Comparison of ENCODE assay signal across 24 mouse cellular contexts in the genomic region with DNA sequence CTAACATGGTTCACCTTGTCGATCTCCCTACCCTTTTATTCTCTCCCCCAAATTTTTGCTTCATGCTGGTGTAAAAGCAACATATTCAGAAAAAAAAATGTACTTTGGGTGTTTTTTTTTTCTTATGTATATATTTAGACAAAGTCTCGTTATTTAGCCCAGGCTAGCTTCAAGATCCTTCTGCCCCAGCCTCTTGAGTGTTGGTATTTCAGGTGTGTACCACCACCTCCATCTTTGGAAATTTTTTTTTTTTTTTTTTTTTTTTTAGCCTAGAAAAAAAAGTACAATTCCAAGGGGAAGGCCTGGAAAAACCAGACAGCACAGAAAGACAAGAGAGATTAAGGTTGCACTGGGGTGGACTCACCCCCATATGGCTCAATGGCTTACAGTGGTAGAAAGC. TPM values are rescaled to one million over a fixed set of nuclear protein-coding genes. Genes with fewer than 3 reads are reported as not detected.
DNase-seq lines count a peak whose midpoint lies in the region; ATAC-seq and TF ChIP-seq lines count a peak whose summit lies in the region.
"Had no signal": no experiment of that assay in that cellular context is flagged by ENCODE, and none has a peak within 500 bp of the region (broad histone marks: within the 10 kb centered on the region; RNA-seq: fewer than 3 reads in every experiment).

No protein-coding gene starts in this region.

- H3K9me3 ChIP-seq in erythroblast, embryonic 14.5 days (ENCODE audit: control insufficient read depth, low read length), result peaks cover 39% of the 10 kb centered on the region
- H3K9me3 ChIP-seq in limb, embryonic 13.5 days, result no peaks in the 10 kb centered on the region
- no peaks in the 10 kb centered on the region; the same call in 1 of the 2 replicates for H3K9me3 ChIP-seq in limb, embryonic 10.5 days (replicated peaks)
- peaks cover 21% of the 10 kb centered on the region for H3K9me3 ChIP-seq in G1E (replicated peaks)
- H3K9me3 ChIP-seq in liver, embryonic 16.5 days (replicated peaks; ENCODE audit: control insufficient read depth, low read length), result peaks cover 32% of the 10 kb centered on the region
- H3K9me3 ChIP-seq: forebrain, embryonic 13.5 days; midbrain, embryonic 15.5 days had no signal

- peaks cover 23% of the 10 kb centered on the region; the same call in 1 of the 2 replicates for H3K27me3 ChIP-seq in erythroblast, embryonic 14.5 days (ENCODE audit: control insufficient read depth)
- H3K27me3 ChIP-seq in limb, embryonic 13.5 days, result no peaks in the 10 kb centered on the region
- no peaks in the 10 kb centered on the region for H3K27me3 ChIP-seq in limb, embryonic 10.5 days (ENCODE audit: low read depth, poor library complexity, severe bottlenecking)
- H3K27me3 ChIP-seq in G1E (ENCODE audit: insufficient read depth, low read length), result peaks cover 3% of the 10 kb centered on the region; the same call in 1 of the 2 replicates
- no peaks in the 10 kb centered on the region for H3K27me3 ChIP-seq in liver, embryonic 16.5 days (ENCODE audit: control insufficient read depth, insufficient read depth, low read depth, low read length)
- H3K27me3 ChIP-seq: forebrain, embryonic 13.5 days; midbrain, embryonic 15.5 days had no signal

- ATAC-seq in erythroblast, adult 5-6 weeks (replicated peaks; ENCODE audit: low FRiP score, poor library complexity, severe bottlenecking), result no peak; the same call in 1 of the 2 replicates
- ATAC-seq in limb, embryonic 13.5 days (ENCODE audit: low FRiP score, low read depth), result no peak
- ATAC-seq in G1E (ENCODE audit: extremely low read depth, insufficient number of reproducible peaks, low FRiP score, poor library complexity, severe bottlenecking), result no peak
- ATAC-seq in liver, embryonic 16.5 days (ENCODE audit: low read depth), result no peak
- ATAC-seq: forebrain, embryonic 13.5 days; midbrain, embryonic 15.5 days had no signal

- 93% methylated on average over 2 of the region's 2 CpGs for WGBS in limb, embryonic 13.5 days
- 90% methylated on average over 2 of the region's 2 CpGs for WGBS in limb, embryonic 10.5 days
- WGBS in liver, embryonic 16.5 days (ENCODE audit: insufficient replicate concordance), result 63% methylated on average over 2 of the region's 2 CpGs

- H3K36me3 ChIP-seq in erythroblast, embryonic 14.5 days (ENCODE audit: control insufficient read depth), result peaks cover 41% of the 10 kb centered on the region
- H3K36me3 ChIP-seq in limb, embryonic 13.5 days, result peaks cover 26% of the 10 kb centered on the region
- H3K36me3 ChIP-seq in limb, embryonic 10.5 days, result peaks cover 32% of the 10 kb centered on the region
- peaks cover 32% of the 10 kb centered on the region for H3K36me3 ChIP-seq in G1E (replicated peaks)
- H3K36me3 ChIP-seq in liver, embryonic 16.5 days (ENCODE audit: control insufficient read depth, insufficient read depth), result peaks cover 30% of the 10 kb centered on the region
- H3K36me3 ChIP-seq: midbrain, embryonic 15.5 days had no signal

- peak overlapping the region; percentile 97 for H3K4me3 ChIP-seq in erythroblast, embryonic 14.5 days (replicated peaks)
- no peak overlapping the region for H3K4me3 ChIP-seq in limb, embryonic 13.5 days
- H3K4me3 ChIP-seq in limb, embryonic 10.5 days, result no peak overlapping the region
- peak overlapping the region; percentile 73 for H3K4me3 ChIP-seq in G1E (ENCODE audit: low read depth, low read length)
- peak overlapping the region; percentile 81 for H3K4me3 ChIP-seq in liver, embryonic 16.5 days (ENCODE audit: low read depth, low read length)

- DNase-seq in limb, embryonic 10.5 days (ENCODE audit: low spot score), result no peak
- no peak for DNase-seq in G1E (ENCODE audit: low spot score)
- DNase-seq in left cerebral cortex, adult 8-10 months (ENCODE audit: low spot score in 2 of 2), result no peak
- no peak for DNase-seq in urinary bladder, postnatal 14 days (ENCODE audit: low spot score)
- DNase-seq: adrenal gland, postnatal 10 days; cerebellum, adult 2 months; gastrocnemius, postnatal 25 days; layer of hippocampus, postnatal 36 days; retina, postnatal 1 day had no signal

- TF ChIP-seq CTCF in G1E (IDR thresholded peaks at IDR 0.05; ENCODE audit: low read depth, low read length), result no peak

- H3K27ac ChIP-seq in limb, embryonic 13.5 days, result no peak overlapping the region
- H3K27ac ChIP-seq in limb, embryonic 10.5 days, result no peak overlapping the region
- H3K27ac ChIP-seq in liver, embryonic 16.5 days (ENCODE audit: low read length), result peak overlapping the region; percentile 99
- H3K27ac ChIP-seq: forebrain, embryonic 13.5 days; hindbrain, embryonic 14.5 days; midbrain, embryonic 15.5 days had no signal

- no peak overlapping the region for H3K4me2 ChIP-seq in limb, embryonic 13.5 days (replicated peaks)
- H3K4me2 ChIP-seq in liver, embryonic 16.5 days (ENCODE audit: low read depth, low read length), result peak overlapping the region; percentile 79

- H3K9ac ChIP-seq in limb, embryonic 13.5 days, result 0 out of 2 replicates have a peak overlapping the region, but pooled peaks have one; percentile 75
- H3K9ac ChIP-seq in liver, embryonic 16.5 days (ENCODE audit: low read depth, low read length), result peak overlapping the region; percentile 85

- H3K4me1 ChIP-seq in erythroblast, embryonic 14.5 days (ENCODE audit: control insufficient read depth), result peaks cover 57% of the 10 kb centered on the region
- H3K4me1 ChIP-seq in limb, embryonic 13.5 days, result peaks cover 16% of the 10 kb centered on the region
- peaks cover 18% of the 10 kb centered on the region for H3K4me1 ChIP-seq in limb, embryonic 10.5 days
- peaks cover 77% of the 10 kb centered on the region for H3K4me1 ChIP-seq in G1E (ENCODE audit: insufficient read depth, low read depth, low read length)
- peaks cover 24% of the 10 kb centered on the region for H3K4me1 ChIP-seq in liver, embryonic 16.5 days (ENCODE audit: control insufficient read depth, low read depth, low read length)

RNA-seq across cellular contexts. Expression of gene Trim56, which starts 1.0 kb away (rescaled TPM):
- polyA plus RNA-seq in erythroblast, embryonic 14.5 days (2012), result 3.3 and 3.5 TPM in 2 replicates
- total RNA-seq in erythroblast, adult 5-6 weeks (2015; ENCODE audit: low replicate concordance), result 128 and 178 TPM in 2 replicates
- 253 and 303 TPM in 2 replicates for total RNA-seq in erythroblast, adult 5-6 weeks (2017; ENCODE audit: low replicate concordance)
- 6.9 and 7.5 TPM in 2 replicates for polyA plus RNA-seq in limb, embryonic 13.5 days (2015; fragmentation: Nextera tagmentation; extraction: Ambion mirVana)
- polyA plus RNA-seq in limb, embryonic 10.5 days (2016; fragmentation: Nextera tagmentation; extraction: Ambion mirVana), result 5.6 and 7.0 TPM in 2 replicates
- total RNA-seq in G1E (2014; fragmentation: Nextera tagmentation), result 29.7 and 55.3 TPM in 2 replicates
- 25.8 and 34.1 TPM in 2 replicates for total RNA-seq in G1E (2017)
- 16.7 and 19.2 TPM in 2 replicates for polyA plus RNA-seq in G1E (2012)
- 13.7 and 13.8 TPM in 2 replicates for polyA plus RNA-seq in liver, embryonic 16.5 days (2015; fragmentation: Nextera tagmentation; extraction: Ambion mirVana)
- 1 to 10 TPM; 5.4 to 8.9 (median 7.4) TPM for total RNA-seq in left cerebral cortex, adult 8-10 months (2022)

RNA-seq across cellular contexts. Expression of gene Muc3, which starts 32.1 kb away (rescaled TPM):
- polyA plus RNA-seq in erythroblast, embryonic 14.5 days (2012), result not detected in 2 replicates
- total RNA-seq in erythroblast, adult 5-6 weeks (2015; ENCODE audit: low replicate concordance), result not detected in 2 replicates
- not detected in 2 replicates for total RNA-seq in erythroblast, adult 5-6 weeks (2017; ENCODE audit: low replicate concordance)
- polyA plus RNA-seq in limb, embryonic 13.5 days (2015; fragmentation: Nextera tagmentation; extraction: Ambion mirVana), result not detected in 2 replicates
- not detected in 2 replicates for polyA plus RNA-seq in limb, embryonic 10.5 days (2016; fragmentation: Nextera tagmentation; extraction: Ambion mirVana)
- not detected in 2 replicates for total RNA-seq in G1E (2014; fragmentation: Nextera tagmentation)
- total RNA-seq in G1E (2017), result 0.12 TPM in 1 of 2 replicates, not detected in the other
- not detected in 2 replicates for polyA plus RNA-seq in G1E (2012)
- polyA plus RNA-seq in liver, embryonic 16.5 days (2015; fragmentation: Nextera tagmentation; extraction: Ambion mirVana), result not detected in 2 replicates
- not detected for total RNA-seq in left cerebral cortex, adult 8-10 months (2022)
- total RNA-seq: adrenal gland, postnatal 10 days; common myeloid progenitor, adult 5-6 weeks; gastrocnemius, postnatal 25 days; layer of hippocampus, adult 18-20 months; layer of hippocampus, postnatal 36 days; left cerebral cortex, postnatal 36 days; megakaryocyte progenitor cell, adult 5-6 weeks had no signal
- polyA plus RNA-seq: cerebellum, adult 2 months; embryonic facial prominence, embryonic 14.5 days; forebrain, embryonic 13.5 days; heart, postnatal 0 days; hindbrain, embryonic 14.5 days; lung, embryonic 16.5 days; midbrain, embryonic 15.5 days; stomach, embryonic 14.5 days had no signal

RNA-seq across cellular contexts. Expression of gene Serpine1, which starts 44.9 kb away (rescaled TPM):
- polyA plus RNA-seq in erythroblast, embryonic 14.5 days (2012), result not detected in 2 replicates
- total RNA-seq in erythroblast, adult 5-6 weeks (2015; ENCODE audit: low replicate concordance), result 0.21 TPM in 1 of 2 replicates, not detected in the other
- total RNA-seq in erythroblast, adult 5-6 weeks (2017; ENCODE audit: low replicate concordance), result 0.84 TPM in 1 of 2 replicates, not detected in the other
- polyA plus RNA-seq in limb, embryonic 13.5 days (2015; fragmentation: Nextera tagmentation; extraction: Ambion mirVana), result 0.28 and 0.83 TPM in 2 replicates
- polyA plus RNA-seq in limb, embryonic 10.5 days (2016; fragmentation: Nextera tagmentation; extraction: Ambion mirVana), result 0.36 and 0.39 TPM in 2 replicates
- total RNA-seq in G1E (2014; fragmentation: Nextera tagmentation) (76.9 and 92.3 TPM in 2 replicates), G1E (2017) (18.6 and 20.4 TPM in 2 replicates)
- polyA plus RNA-seq in G1E (2012), result 1.1 and 1.9 TPM in 2 replicates
- 0.30 and 0.34 TPM in 2 replicates for polyA plus RNA-seq in liver, embryonic 16.5 days (2015; fragmentation: Nextera tagmentation; extraction: Ambion mirVana)
- 1 to 10 TPM; 1.1 to 2.7 (median 1.9) TPM for total RNA-seq in left cerebral cortex, adult 8-10 months (2022)
- total RNA-seq: common myeloid progenitor, adult 5-6 weeks had no signal

Comparison
In these comparisons a context has a peak if more than half of its experiments do, and no peak if none do; other contexts are left out.
1. H3K4me3 ChIP-seq: peak in erythroblast, embryonic 14.5 days (single experiment), G1E (single experiment) and liver, embryonic 16.5 days (single experiment); none in limb, embryonic 13.5 days (single experiment) and limb, embryonic 10.5 days (single experiment).